ENCODE assay signal across 8 mouse cellular contexts in genomic region chr6:32586390-32586789, GRCm38 (mm10). TPM values are rescaled to one million over a fixed set of nuclear protein-coding genes. Genes with fewer than 3 reads are reported as not detected.
DNase-seq lines count a peak whose midpoint lies in the region; ATAC-seq and TF ChIP-seq lines count a peak whose summit lies in the region.

No protein-coding gene starts in this region.

- intact Hi-C loops in heart, postnatal 25 days (cut with DNase I) = loop anchor here (2.0 to 5.0 kb wide), 3 partner anchors 64 to 124 kb away; no protein-coding TSS in a partner anchor

- peaks cover 73% of the 10 kb centered on the region for H3K27me3 ChIP-seq in stomach, embryonic 15.5 days (replicated peaks)

- DNase-seq in heart, adult 11 months = peak; percentile 94
- no peak for DNase-seq in heart, postnatal 25 days (ENCODE audit: low spot score)
- peak; percentile 48 for DNase-seq in left cerebral cortex, adult 11 months (ENCODE audit: low spot score)

- WGBS in stomach, embryonic 15.5 days = under 1% methylated on average over 13 of the region's 13 CpGs

- no peak overlapping the region for H3K27ac ChIP-seq in embryonic fibroblast, embryonic 13.5 days (ENCODE audit: insufficient read depth, low read length)
- no peak overlapping the region for H3K27ac ChIP-seq in stomach, embryonic 15.5 days

- no peak for TF ChIP-seq POLR2A in embryonic fibroblast, embryonic 13.5 days (IDR thresholded peaks at IDR 0.05; ENCODE audit: low read depth, low read length)

- no peaks in the 10 kb centered on the region for H3K4me1 ChIP-seq in embryonic fibroblast, embryonic 13.5 days (ENCODE audit: control insufficient read depth, insufficient read depth, low read length)
- H3K4me1 ChIP-seq in stomach, embryonic 15.5 days = peaks cover 8% of the 10 kb centered on the region; the same call in 1 of the 2 replicates

- peak overlapping the region; percentile 62 for H3K4me3 ChIP-seq in embryonic fibroblast, embryonic 13.5 days (ENCODE audit: insufficient read depth, low read length)
- peak overlapping the region; percentile 65 for H3K4me3 ChIP-seq in stomach, embryonic 15.5 days (replicated peaks)

- no peaks in the 10 kb centered on the region for H3K9me3 ChIP-seq in stomach, embryonic 15.5 days

- TF ChIP-seq CTCF in embryonic fibroblast, embryonic 13.5 days (IDR thresholded peaks at IDR 0.05; ENCODE audit: borderline replicate concordance, insufficient read depth, low read length) = no peak

- H3K36me3 ChIP-seq in stomach, embryonic 15.5 days = no peaks in the 10 kb centered on the region

- peak; percentile 25 to 36; a peak in 1 of 4 replicates for ATAC-seq in hematopoietic stem cell, adult 5-6 weeks (replicated peaks in 1 of 2; ENCODE audit: insufficient read depth in 1 of 2, low FRiP score in 2 of 2, low TSS enrichment in 1 of 2, low read depth in 1 of 2, poor library complexity in 2 of 2, severe bottlenecking in 2 of 2)
- peak; percentile 33; the same call in 1 of the 2 replicates for ATAC-seq in megakaryocyte progenitor cell, adult 5-6 weeks (replicated peaks; ENCODE audit: poor library complexity)
- ATAC-seq in stomach, embryonic 15.5 days (ENCODE audit: insufficient read depth, low FRiP score, low read depth) = no peak
- no peak for ATAC-seq in megakaryocyte-erythroid progenitor cell, adult 5-6 weeks (replicated peaks; ENCODE audit: low FRiP score, low TSS enrichment, poor library complexity, severe bottlenecking)

- peak overlapping the region; percentile 99 for H3K4me2 ChIP-seq in stomach, embryonic 15.5 days

- H3K9ac ChIP-seq in stomach, embryonic 15.5 days = no peak overlapping the region

RNA-seq across cellular contexts. Expression of gene Plxna4, which starts 1.6 kb away (rescaled TPM):
- 10 to 100 TPM; 12.7 to 14.1 TPM for total RNA-seq in heart, postnatal 25 days (2021)
- 1.6 and 1.7 TPM in 2 replicates for polyA plus RNA-seq in embryonic fibroblast, embryonic 13.5 days (2011; ENCODE audit: insufficient read length, low read depth, missing spikeins)
- 0.75 and 0.84 TPM in 2 replicates for total RNA-seq in hematopoietic stem cell, adult 5-6 weeks (2017)
- total RNA-seq in megakaryocyte progenitor cell, adult 5-6 weeks (2015) = 0.05 TPM in 1 of 2 replicates, not detected in the other
- under 0.01 and 0.14 TPM in 2 replicates for total RNA-seq in megakaryocyte progenitor cell, adult 5-6 weeks (2017)
- 2.2 and 2.3 TPM in 2 replicates for polyA plus RNA-seq in stomach, embryonic 15.5 days (2015; fragmentation: Nextera tagmentation; extraction: Ambion mirVana)
- total RNA-seq in megakaryocyte-erythroid progenitor cell, adult 5-6 weeks (2014; fragmentation: Nextera tagmentation) = 0.20 TPM in 1 of 2 replicates, not detected in the other
- 0.05 and 0.08 TPM in 2 replicates for total RNA-seq in megakaryocyte-erythroid progenitor cell, adult 5-6 weeks (2017)

Comparison
In these comparisons a context has a peak if more than half of its experiments do, and no peak if none do; other contexts are left out.
1. ATAC-seq: peak in hematopoietic stem cell, adult 5-6 weeks (2 of 2) and megakaryocyte progenitor cell, adult 5-6 weeks (single experiment); none in stomach, embryonic 15.5 days (single experiment) and megakaryocyte-erythroid progenitor cell, adult 5-6 weeks (single experiment).